Mouse (Mus musculus) stomach, postnatal 0 days (tissue): Measurements from ENCODE around the gene Ctla4.

Experiments used
- CTCF ChIP-seq: IDR thresholded peaks from 2 replicates; pipeline ENCODE4 v1.5.1; 2016; ENCODE audit warnings: antibody characterized with exemption, low read depth, mild to moderate bottlenecking, moderate library complexity
- EP300 ChIP-seq: optimal IDR thresholded peaks from 2 replicates; pipeline ENCODE3; 2016; ENCODE audit warnings: antibody characterized with exemption

- TF ChIP-seq CTCF, result no peak
- no peak for TF ChIP-seq EP300
These were observed 32.8 kb upstream of the Ctla4 start for GRCm38 (mm10) chr1:60853991-60854390.
